Mouse (Mus musculus) leukemia stem cell, adult 10-12 weeks (primary cell): ENCODE results near the gene Zfp819. TPM values are rescaled to one million over a fixed set of nuclear protein-coding genes. Genes with fewer than 3 reads are reported as not detected.

Experiments
- polyA plus RNA-seq: library from polyadenylated mRNA; stranded (reverse); fragments of >175 nt; gene quantifications from 2 replicates; pipeline ENCODE4 v1.2.3, GENCODE M21; 2012; ENCODE audit warnings: low replicate concordance

Gene Zfp819
- not detected in 2 replicates for polyA plus RNA-seq

GRCm38 (mm10) chr7:43606896-43607742, at the start of gene Zfp819:
Zfp819 (plus strand) TSS chr7:43607169.

GRCm38 (mm10) chr7:43562006-43562633, 44.8 kb upstream of the Zfp819 start, which contains the start of gene Zfp658:
Zfp658 (plus strand) TSS chr7:43562256.

GRCm38 (mm10) chr7:43579440-43580171, 27.4 kb upstream of the Zfp819 start, which contains the start of gene Zfp719:
Zfp719 (plus strand) TSS chr7:43579610.

GRCm38 (mm10) chr7:43634500-43634899, 27.5 kb downstream of the Zfp819 start, which contains the start of gene Ceacam18:
Ceacam18 (plus strand) TSS chr7:43634707.

GRCm38 (mm10) chr7:43660002-43660401, 53.0 kb downstream of the Zfp819 start, which contains the start of gene Siglece:
Siglece (minus strand) TSS chr7:43660161.

Other genes with a start within 250 kb of the Zfp819 start
- 17.6 and 29.5 TPM in 2 replicates for gene Siglecg, start 199.0 kb upstream of the Zfp819 start, polyA plus RNA-seq
- 0.18 TPM in 1 of 2 replicates, not detected in the other for gene Lim2, start 179.5 kb upstream of the Zfp819 start, polyA plus RNA-seq
- 1.1 and 1.3 TPM in 2 replicates for gene Nkg7, start 170.1 kb upstream of the Zfp819 start, polyA plus RNA-seq
- not detected in 2 replicates for gene Cldnd2, start 166.4 kb upstream of the Zfp819 start, polyA plus RNA-seq
- gene Etfb, start 163.1 kb upstream of the Zfp819 start, polyA plus RNA-seq = 23.9 and 71.5 TPM in 2 replicates
- not detected in 2 replicates for gene Gm45233, start 163.0 kb upstream of the Zfp819 start, polyA plus RNA-seq
- gene Vsig10l, start 144.0 kb upstream of the Zfp819 start, polyA plus RNA-seq = 2.8 and 6.4 TPM in 2 replicates
- 0.59 TPM in 1 of 2 replicates, not detected in the other for gene Iglon5, start 117.1 kb upstream of the Zfp819 start, polyA plus RNA-seq
- not detected in 2 replicates for gene 4931406B18Rik, start 101.2 kb upstream of the Zfp819 start, polyA plus RNA-seq
- gene Cd33, start 62.7 kb upstream of the Zfp819 start, polyA plus RNA-seq = 5.2 and 7.8 TPM in 2 replicates
- 0.30 and 0.33 TPM in 2 replicates for gene Zfp658, start 44.9 kb upstream of the Zfp819 start, polyA plus RNA-seq
- gene Zfp719, start 27.6 kb upstream of the Zfp819 start, polyA plus RNA-seq = 0.50 TPM in 1 of 2 replicates, not detected in the other
- gene Ceacam18, start 27.5 kb downstream of the Zfp819 start, polyA plus RNA-seq = not detected in 2 replicates
- gene Siglece, start 53.0 kb downstream of the Zfp819 start, polyA plus RNA-seq = 1.5 and 1.6 TPM in 2 replicates
- 11.7 and 15.4 TPM in 2 replicates for gene Ctu1, start 64.8 kb downstream of the Zfp819 start, polyA plus RNA-seq
- not detected in 2 replicates for gene Klk14, start 83.2 kb downstream of the Zfp819 start, polyA plus RNA-seq
- gene Klk13, start 105.4 kb downstream of the Zfp819 start, polyA plus RNA-seq = not detected in 2 replicates
- not detected in 2 replicates for gene Klk12, start 161.7 kb downstream of the Zfp819 start, polyA plus RNA-seq
- gene Klk11, start 167.4 kb downstream of the Zfp819 start, polyA plus RNA-seq = not detected in 2 replicates
- not detected in 2 replicates for gene Klk10, start 173.9 kb downstream of the Zfp819 start, polyA plus RNA-seq
- gene Klk9, start 184.7 kb downstream of the Zfp819 start, polyA plus RNA-seq = not detected in 2 replicates
- gene Klk8, start 190.4 kb downstream of the Zfp819 start, polyA plus RNA-seq = 2.1 and 2.4 TPM in 2 replicates
- gene Klk7, start 204.1 kb downstream of the Zfp819 start, polyA plus RNA-seq = not detected in 2 replicates
- not detected in 2 replicates for gene Klk6, start 217.3 kb downstream of the Zfp819 start, polyA plus RNA-seq
- gene Klk5, start 234.8 kb downstream of the Zfp819 start, polyA plus RNA-seq = not detected in 2 replicates